Mouse (Mus musculus): ENCODE results near the gene Mkrn3.

GRCm38 (mm10) chr7:62428337-62428736 is 8.4 kb upstream of the Mkrn3 start:
- no peak for TF ChIP-seq POLR2A (IDR thresholded peaks at IDR 0.05; ENCODE audit: insufficient read depth, low read depth, low read length)
- no peak for TF ChIP-seq CTCF (IDR thresholded peaks at IDR 0.05; ENCODE audit: insufficient read depth, low read depth, low read length)
